Mouse (Mus musculus): ENCODE results near the gene Mmp25. TPM values are rescaled to one million over a fixed set of nuclear protein-coding genes. Genes with fewer than 3 reads are reported as not detected.

The Mmp25 gene
- under 1 TPM; 0.19 to 0.34 (median 0.26) TPM for total RNA-seq (2022)

- DNase-seq (ENCODE audit: low spot score in 2 of 2) = no peak
Observed at GRCm38 (mm10) chr17:23644613-23645495, at the start of gene Mmp25. Gene Mmp25, minus strand, starts transcription at chr17:23645277.

GRCm38 (mm10) chr17:23694491-23694890 is 49.4 kb upstream of the Mmp25 start:
- DNase-seq (ENCODE audit: low spot score in 2 of 2) = no peak

GRCm38 (mm10) chr17:23683856-23684672 is 39.0 kb upstream of the Mmp25 start, which contains the start of gene Cldn9:
Gene Cldn9, minus strand, starts transcription at chr17:23684026.
- DNase-seq (ENCODE audit: low spot score in 2 of 2) = no peak

- no peak for DNase-seq (ENCODE audit: low spot score in 2 of 2)
Observed at GRCm38 (mm10) chr17:23683226-23683625, 38.1 kb upstream of the Mmp25 start.

- no peak for DNase-seq (ENCODE audit: low spot score in 2 of 2)
Observed at GRCm38 (mm10) chr17:23682530-23682929, 37.5 kb upstream of the Mmp25 start.

- no peak for DNase-seq (ENCODE audit: low spot score in 2 of 2)
Observed at GRCm38 (mm10) chr17:23682092-23682491, 37.0 kb upstream of the Mmp25 start.

GRCm38 (mm10) chr17:23681086-23681485 is 36.0 kb upstream of the Mmp25 start:
- no peak for DNase-seq (ENCODE audit: low spot score in 2 of 2)

- DNase-seq (ENCODE audit: low spot score in 2 of 2) = no peak
Observed at GRCm38 (mm10) chr17:23680336-23680735, 35.3 kb upstream of the Mmp25 start.

- no peak for DNase-seq (ENCODE audit: low spot score in 2 of 2)
Observed at GRCm38 (mm10) chr17:23679127-23679835, 34.2 kb upstream of the Mmp25 start, which contains the start of gene Cldn6. Gene Cldn6, plus strand, starts transcription at chr17:23679249.

- peak; percentile 62 to 65 for DNase-seq (ENCODE audit: low spot score in 2 of 2)
Observed at GRCm38 (mm10) chr17:23677236-23677679, 32.2 kb upstream of the Mmp25 start, which contains the start of gene Tnfrsf12a. Gene Tnfrsf12a, minus strand, starts transcription at chr17:23677468.

GRCm38 (mm10) chr17:23676473-23677031 is 31.5 kb upstream of the Mmp25 start:
- DNase-seq (ENCODE audit: low spot score in 2 of 2) = no peak

- DNase-seq (ENCODE audit: low spot score in 2 of 2) = no peak
Observed at GRCm38 (mm10) chr17:23675564-23676281, 30.6 kb upstream of the Mmp25 start.

- DNase-seq (ENCODE audit: low spot score in 2 of 2) = no peak
Observed at GRCm38 (mm10) chr17:23675127-23675526, 30.1 kb upstream of the Mmp25 start.

- no peak for DNase-seq (ENCODE audit: low spot score in 2 of 2)
Observed at GRCm38 (mm10) chr17:23674271-23674952, 29.3 kb upstream of the Mmp25 start.

- peak; percentile 96 to 97 for DNase-seq (ENCODE audit: low spot score in 2 of 2)
Observed at GRCm38 (mm10) chr17:23673424-23674073, 28.5 kb upstream of the Mmp25 start, which contains the start of the genes Hcfc1r1 and Thoc6. Gene Hcfc1r1, plus strand, starts transcription at chr17:23673596. Gene Thoc6, minus strand, starts transcription at chr17:23673882.

- no peak for DNase-seq (ENCODE audit: low spot score in 2 of 2)
Observed at GRCm38 (mm10) chr17:23672761-23673160, 27.7 kb upstream of the Mmp25 start.

GRCm38 (mm10) chr17:23671519-23671918 is 26.4 kb upstream of the Mmp25 start:
- no peak for DNase-seq (ENCODE audit: low spot score in 2 of 2)

GRCm38 (mm10) chr17:23670516-23671074 is 25.5 kb upstream of the Mmp25 start:
- no peak for DNase-seq (ENCODE audit: low spot score in 2 of 2)

- DNase-seq (ENCODE audit: low spot score in 2 of 2) = no peak
Observed at GRCm38 (mm10) chr17:23665511-23665910, 20.4 kb upstream of the Mmp25 start.
